Mouse (Mus musculus): ENCODE results near the gene Oaf.

DNA sequence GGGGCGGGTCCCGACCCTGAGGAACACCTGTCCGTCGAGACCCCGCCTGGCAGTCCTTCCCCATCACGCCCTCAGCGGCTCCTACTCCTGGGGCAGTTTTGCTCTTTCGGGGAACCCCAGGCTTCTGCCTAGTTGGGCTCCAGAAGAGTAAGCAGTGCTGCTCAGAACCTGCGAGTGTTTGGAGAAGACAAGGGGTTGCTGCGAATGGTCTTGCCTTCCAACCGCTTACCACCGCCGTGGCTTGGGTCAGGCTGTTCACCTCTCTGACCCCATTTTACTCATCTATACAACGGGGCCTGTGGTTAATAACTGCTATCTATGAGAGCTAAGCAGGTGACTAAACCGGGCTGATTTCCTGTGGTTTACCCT is 33.7 kb downstream of the Oaf start:
- TF ChIP-seq POLR2A (IDR thresholded peaks at IDR 0.05; ENCODE audit: borderline replicate concordance, extremely low read depth, insufficient read depth, insufficient read length, poor library complexity, severe bottlenecking) (no peak), CTCF (IDR thresholded peaks at IDR 0.05; ENCODE audit: borderline replicate concordance, extremely low read depth, insufficient read depth, insufficient read length) (no peak)
